Mouse (Mus musculus) lung, postnatal 0 days (tissue): ENCODE measurements around the gene Prss43. TPM values are rescaled to one million over a fixed set of nuclear protein-coding genes. Genes with fewer than 3 reads are reported as not detected.
A peak's percentile ranks its signal among the peaks of the same experiment; 100 is the strongest.

Experiments used
- ATAC-seq: fragments of 200-750 bp; cut with Nextera tagmentation; 2 replicates; pipeline ENCODE4 v1.8.0; 2017; ENCODE audit warnings: moderate library complexity
- DNase-seq: peaks from one replicate; pipeline ENCODE4 v3.0.0-alpha.2; 2016; ENCODE audit warnings: low spot score
- H3K27ac ChIP-seq: fragments of 300-500 bp; sonication (generic); 2 replicates; pipeline ENCODE4 v1.5.1; 2014; ENCODE audit warnings: antibody characterized with exemption, mild to moderate bottlenecking, low read length, mixed read lengths
- H3K27me3 ChIP-seq: fragments of 300-500 bp; sonication (generic); replicated peaks from 2 replicates; pipeline ENCODE4 v1.6.1; 2014; ENCODE audit warnings: low read length, mixed read lengths; ENCODE audit not compliant: insufficient read depth
- H3K36me3 ChIP-seq: fragments of 300-500 bp; sonication (generic); 2 replicates; pipeline ENCODE4 v1.6.1; 2014; ENCODE audit warnings: low read length, mixed read lengths; ENCODE audit not compliant: insufficient read depth
- H3K4me1 ChIP-seq: fragments of 300-500 bp; sonication (generic); 2 replicates; pipeline ENCODE4 v1.6.1; 2014; ENCODE audit warnings: antibody characterized with exemption, low read depth, low read length, mixed read lengths; ENCODE audit not compliant: insufficient read depth
- H3K4me2 ChIP-seq: fragments of 300-500 bp; sonication (generic); replicated peaks from 2 replicates; pipeline ENCODE4 v1.6.1; 2014; ENCODE audit warnings: low read depth, mild to moderate bottlenecking, low read length, moderate library complexity, mixed read lengths
- H3K4me3 ChIP-seq: fragments of 300-500 bp; sonication (generic); 2 replicates; pipeline ENCODE4 v1.5.1; 2014; ENCODE audit warnings: low read depth, low read length
- H3K9ac ChIP-seq: fragments of 300-500 bp; sonication (generic); replicated peaks from 2 replicates; pipeline ENCODE4 v1.6.1; 2014; ENCODE audit warnings: low read depth, mild to moderate bottlenecking
- H3K9me3 ChIP-seq: fragments of 300-500 bp; sonication (generic); 2 replicates; pipeline ENCODE4 v1.6.1; 2016; ENCODE audit warnings: low read length, mixed read lengths
- CTCF ChIP-seq: IDR thresholded peaks from 2 replicates; pipeline ENCODE4 v1.5.1; 2016; ENCODE audit warnings: antibody characterized with exemption, mild to moderate bottlenecking
- EP300 ChIP-seq: IDR thresholded peaks from 2 replicates; pipeline ENCODE4 v1.6.1; 2016; ENCODE audit warnings: antibody characterized with exemption, mild to moderate bottlenecking, control low read depth
- WGBS: fragments of 180-500 bp; shearing (Covaris S2); extraction: QIAGEN DNeasy Blood & Tissue Kit; methylation state at CpG from one replicate; pipeline ENCODE4 v1.1.7; 2014; 5-methylcytosine and 5-hydroxymethylcytosine counted together
- polyA plus RNA-seq: library from polyadenylated mRNA; unstranded; fragments of >200 nt; fragmentation: Nextera tagmentation; extraction: Ambion mirVana; gene quantifications from 2 replicates; pipeline ENCODE4 v1.2.1, GENCODE M21; 2015

Prss43 gene
- polyA plus RNA-seq, 1 experiment from 2014 or later: not detected

DNA sequence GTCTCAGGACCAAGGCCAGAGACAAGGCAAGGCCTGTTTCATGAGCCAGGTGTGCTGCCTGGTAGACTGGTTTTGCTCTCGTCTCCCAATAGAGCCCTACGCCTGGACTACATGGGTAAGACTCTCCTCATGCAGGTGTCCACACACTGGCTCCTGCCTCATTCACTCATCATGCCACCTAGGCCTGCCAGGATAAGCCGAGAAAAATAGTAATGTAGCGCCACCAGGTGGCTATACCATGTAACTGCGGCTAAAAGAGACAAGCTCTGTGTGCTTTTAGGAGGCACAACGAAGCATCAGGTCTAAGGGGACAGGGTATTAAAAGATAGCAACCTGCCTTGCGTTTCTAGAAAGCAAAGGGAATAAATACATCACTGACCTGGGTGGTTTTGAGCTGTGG is 44.5 kb downstream of the Prss43 start:
- ATAC-seq: peak; percentile 39
- WGBS: 19% methylated on average over 7 of the region's 7 CpGs

DNA sequence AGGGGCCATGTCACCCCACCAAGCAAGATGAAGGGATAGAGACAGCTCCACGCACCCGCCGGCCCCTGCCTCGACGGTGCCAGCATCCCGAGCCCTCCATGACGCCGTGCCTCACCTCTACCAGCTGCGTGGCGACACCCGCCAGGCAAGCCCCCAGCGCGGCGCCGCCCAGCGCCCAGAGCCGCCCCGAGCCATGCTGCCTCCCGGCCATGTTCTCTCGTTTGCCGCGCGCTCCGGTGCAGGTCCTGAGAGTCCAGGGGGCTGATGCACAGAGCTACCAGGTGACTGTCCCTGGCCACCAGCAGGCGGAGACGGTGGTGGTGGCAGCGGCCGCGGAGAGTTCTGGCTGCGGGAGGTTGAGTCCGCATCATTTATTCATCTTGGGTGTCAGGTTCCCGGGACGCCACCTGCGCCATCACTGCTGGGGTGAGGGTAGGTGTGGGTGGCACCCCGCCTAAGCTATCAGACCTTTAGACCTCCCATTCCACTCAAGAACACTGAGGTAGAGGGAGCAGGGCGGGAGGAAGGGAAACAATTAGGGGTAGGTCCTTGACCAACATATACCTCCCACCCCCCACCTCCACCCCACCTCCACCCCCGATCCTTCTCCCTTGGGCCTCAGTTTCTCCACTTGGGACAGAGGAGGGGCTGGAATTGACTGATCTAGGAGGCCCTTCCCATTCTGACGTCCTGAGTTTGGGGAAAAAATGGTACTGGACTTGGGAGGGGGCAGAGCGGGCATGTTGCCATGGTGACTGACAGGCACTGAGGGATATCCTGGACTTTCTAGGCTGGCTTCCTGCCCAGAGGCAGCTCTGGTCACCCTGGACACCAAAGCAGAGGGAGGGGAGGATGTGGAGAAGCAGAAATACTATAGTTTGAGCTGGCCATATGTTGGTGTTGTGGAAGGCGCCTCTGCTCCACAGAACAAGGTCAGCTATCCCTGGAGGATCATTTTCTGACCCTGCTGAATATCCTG is 47.5 kb downstream of the Prss43 start:
- H3K27ac ChIP-seq: no peak overlapping the region
- no peaks in the 10 kb centered on the region for H3K27me3 ChIP-seq
- no peak overlapping the region for H3K9ac ChIP-seq
- peak overlapping the region; percentile 27; the same call in 1 of the 2 replicates for H3K4me2 ChIP-seq
- H3K4me3 ChIP-seq: no peak overlapping the region
- DNase-seq (peak; percentile 64), ATAC-seq (peak; percentile 52)
- H3K9me3 ChIP-seq: no peaks in the 10 kb centered on the region
- 9% methylated on average over 40 of the region's 40 CpGs for WGBS
- H3K36me3 ChIP-seq: no peaks in the 10 kb centered on the region
- peaks cover 7% of the 10 kb centered on the region; the same call in 1 of the 2 replicates for H3K4me1 ChIP-seq
- TF ChIP-seq CTCF: peak; percentile 33
- TF ChIP-seq EP300: no peak

More for the DNA sequence above, 44.5 kb downstream of the Prss43 start:
- DNase-seq: peak; percentile 66
- TF ChIP-seq EP300 (no peak), CTCF (peak; percentile 89)
- Histone ChIP-seq H3K4me3 (no peak overlapping the region), H3K4me2 (no peak overlapping the region), H3K36me3 (no peaks in the 10 kb centered on the region), H3K27me3 (no peaks in the 10 kb centered on the region), H3K9me3 (no peaks in the 10 kb centered on the region), H3K4me1 (no peaks in the 10 kb centered on the region), H3K27ac (no peak overlapping the region), H3K9ac (no peak overlapping the region)

DNA sequence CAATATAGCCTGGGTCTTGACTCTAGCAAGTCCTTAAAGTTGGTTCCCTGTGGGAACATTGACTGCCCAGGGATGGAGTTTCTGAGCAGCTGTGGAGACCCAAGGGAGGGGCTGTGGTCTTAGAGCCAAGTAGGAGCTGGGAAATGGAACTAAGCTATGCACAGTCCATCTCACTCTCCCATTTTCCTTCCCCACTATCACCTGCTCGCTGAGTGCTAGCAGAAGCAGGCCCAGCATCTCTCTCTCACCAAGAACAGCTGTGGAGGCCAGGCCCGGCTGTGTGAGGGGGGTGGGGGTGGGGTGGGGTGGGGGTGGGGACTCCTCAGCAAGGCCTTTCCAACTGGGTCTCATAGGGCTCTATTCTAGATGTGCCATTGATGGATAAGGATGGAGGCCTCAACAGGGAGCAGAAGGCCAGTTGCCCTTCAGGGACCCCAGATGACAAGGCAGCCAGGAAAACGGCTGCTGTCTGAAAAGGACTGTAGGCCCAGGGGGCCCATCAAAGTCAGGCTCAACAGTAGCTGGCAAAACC is 48.2 kb downstream of the Prss43 start:
- H3K27me3 ChIP-seq: no peaks in the 10 kb centered on the region

DNA sequence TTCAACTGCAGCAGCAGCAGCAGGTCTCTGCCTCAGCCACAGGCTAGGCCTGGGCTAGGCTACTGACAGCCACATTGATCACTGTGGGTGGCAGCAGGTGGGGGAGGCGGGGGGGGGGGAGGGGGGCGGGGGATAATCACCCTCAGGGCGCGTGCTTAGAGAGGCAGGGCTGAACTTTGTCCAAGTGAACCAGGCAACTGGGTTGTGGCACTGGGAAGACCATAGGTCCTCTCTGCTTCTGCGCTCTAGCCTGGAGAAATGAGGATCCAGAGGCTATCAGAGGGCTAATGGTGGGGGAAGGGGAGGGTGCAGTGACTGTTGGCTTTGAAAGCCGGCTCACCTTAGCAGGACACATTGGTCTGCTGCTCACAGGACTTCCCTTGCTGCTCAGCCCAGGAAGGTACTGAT is 48.8 kb downstream of the Prss43 start:
- Histone ChIP-seq H3K27ac (no peak overlapping the region), H3K9me3 (no peaks in the 10 kb centered on the region), H3K9ac (no peak overlapping the region), H3K4me1 (peaks cover 11% of the 10 kb centered on the region; the same call in 1 of the 2 replicates), H3K27me3 (no peaks in the 10 kb centered on the region), H3K36me3 (no peaks in the 10 kb centered on the region), H3K4me2 (no peak overlapping the region), H3K4me3 (no peak overlapping the region)
- no peak for ATAC-seq
- TF ChIP-seq CTCF (no peak), EP300 (no peak)
- WGBS: 49% methylated on average over 4 of the region's 6 CpGs
- no peak for DNase-seq

More for the DNA sequence above, 48.2 kb downstream of the Prss43 start:
- WGBS: 24% methylated on average over 3 of the region's 3 CpGs
- peaks cover 11% of the 10 kb centered on the region; the same call in 1 of the 2 replicates for H3K4me1 ChIP-seq
- ATAC-seq (no peak), DNase-seq (no peak)
- H3K27ac ChIP-seq: no peak overlapping the region
- no peak for TF ChIP-seq CTCF
- no peak for TF ChIP-seq EP300
- H3K4me2 ChIP-seq: no peak overlapping the region
- no peaks in the 10 kb centered on the region for H3K9me3 ChIP-seq
- H3K36me3 ChIP-seq: no peaks in the 10 kb centered on the region
- H3K4me3 ChIP-seq: no peak overlapping the region
- H3K9ac ChIP-seq: no peak overlapping the region

DNA sequence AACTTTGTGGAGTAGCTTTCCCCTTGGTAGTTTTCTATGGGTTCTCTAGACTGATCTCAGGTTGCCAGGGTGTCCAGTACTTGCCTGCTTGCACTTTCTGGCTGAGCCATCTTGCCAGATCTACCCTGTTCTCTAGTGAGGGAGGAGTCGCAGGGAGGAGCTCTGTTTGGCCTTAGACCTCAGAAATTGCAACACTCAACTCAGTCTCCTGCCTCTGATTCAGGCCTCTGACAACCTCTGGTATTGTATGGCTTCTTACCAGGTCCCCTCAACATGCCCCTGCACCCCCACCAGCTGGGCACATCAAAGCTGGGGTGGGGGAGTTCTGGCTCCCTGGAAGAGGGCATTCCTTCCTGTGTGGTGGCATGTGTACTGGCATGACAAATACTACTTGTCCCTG is 50.9 kb downstream of the Prss43 start:
- Histone ChIP-seq H3K9ac (no peak overlapping the region), H3K36me3 (no peaks in the 10 kb centered on the region), H3K27me3 (no peaks in the 10 kb centered on the region), H3K4me2 (no peak overlapping the region), H3K4me1 (peaks cover 11% of the 10 kb centered on the region; the same call in 1 of the 2 replicates), H3K27ac (no peak overlapping the region; the same call in 1 of the 2 replicates), H3K9me3 (no peaks in the 10 kb centered on the region), H3K4me3 (no peak overlapping the region)
- 89% methylated on average over 1 of the region's 1 CpGs for WGBS
- DNase-seq: no peak
- TF ChIP-seq CTCF: no peak
- TF ChIP-seq EP300: no peak
- ATAC-seq: no peak

DNA sequence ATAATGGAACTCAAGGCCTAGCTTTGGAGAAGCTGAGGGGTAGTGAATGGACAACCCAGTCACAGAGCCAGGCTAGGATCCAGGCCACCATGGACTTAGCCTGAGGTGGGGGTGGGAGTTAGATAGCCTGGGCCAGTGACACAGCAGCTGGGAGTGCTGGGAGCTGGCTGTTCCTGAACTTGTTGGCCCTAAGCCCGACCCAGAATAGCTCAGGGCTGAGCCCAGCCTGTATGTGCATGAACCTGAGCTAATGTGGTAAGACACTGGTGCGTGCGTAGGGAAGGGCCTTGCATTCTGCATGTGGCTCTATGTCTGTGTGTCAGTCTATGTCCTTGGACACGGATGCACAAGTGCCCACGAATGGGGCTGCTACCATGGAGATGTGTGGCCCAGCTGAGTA is 51.4 kb downstream of the Prss43 start:
- Histone ChIP-seq H3K4me3 (no peak overlapping the region), H3K9ac (no peak overlapping the region), H3K27ac (no peak overlapping the region; the same call in 1 of the 2 replicates), H3K27me3 (no peaks in the 10 kb centered on the region), H3K36me3 (no peaks in the 10 kb centered on the region), H3K9me3 (no peaks in the 10 kb centered on the region), H3K4me1 (peaks cover 11% of the 10 kb centered on the region; the same call in 1 of the 2 replicates), H3K4me2 (no peak overlapping the region)
- DNase-seq: no peak
- TF ChIP-seq EP300 (no peak), CTCF (no peak)
- WGBS: 73% methylated on average over 5 of the region's 5 CpGs
- no peak for ATAC-seq
